Mouse (Mus musculus) E14TG2a.4 (cell line): Measurements from ENCODE around the gene Slc30a2.

Source experiments
- CTCF ChIP-seq: conservative IDR thresholded peaks from 2 replicates; pipeline ENCODE4 v1.5.1; 2014; ENCODE audit warnings: low read length
- POU5F1 ChIP-seq: IDR thresholded peaks from 2 replicates; pipeline ENCODE4 v1.6.1; 2014; ENCODE audit warnings: low read length, borderline replicate concordance

DNA sequence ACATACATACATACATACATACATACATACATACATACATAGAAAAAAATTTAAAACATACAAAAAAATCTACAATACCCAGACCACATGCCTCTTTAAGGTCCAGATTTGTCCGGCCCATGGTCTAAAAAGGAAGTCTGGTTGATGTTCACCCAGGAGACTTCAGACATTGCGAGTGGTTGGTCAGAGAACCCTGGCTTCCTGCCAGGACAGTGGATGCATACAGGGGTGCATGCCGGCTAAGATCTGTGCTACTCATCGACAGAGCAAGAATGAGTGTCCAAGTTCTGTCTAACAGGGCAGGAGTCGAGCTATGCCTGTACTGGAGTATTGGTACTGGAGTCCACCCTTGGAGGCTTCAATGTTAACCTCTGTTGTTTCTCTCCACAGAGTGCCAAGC lies 18.3 kb upstream of the Slc30a2 start:
- TF ChIP-seq CTCF (no peak), POU5F1 (no peak)
